In the genomic region with DNA sequence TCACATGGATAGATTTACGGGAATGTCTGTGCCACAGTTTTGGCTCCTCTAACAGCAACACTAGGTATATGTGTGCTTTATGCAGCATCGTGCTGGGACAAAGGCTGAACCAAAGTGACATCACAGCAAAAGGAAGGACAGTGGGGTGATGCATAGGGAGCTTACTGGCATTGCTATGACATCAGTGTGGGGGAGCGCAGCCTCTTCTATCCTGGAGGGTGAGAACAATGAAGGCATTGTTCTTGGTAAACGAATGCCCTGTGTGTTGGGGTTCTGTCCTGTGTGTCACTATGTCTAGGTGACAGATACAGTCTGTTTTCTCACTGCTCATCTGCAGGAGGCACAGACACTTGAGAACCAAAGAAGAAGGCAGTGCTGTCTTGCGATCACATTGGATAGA, we compare ENCODE assay signal across 33 mouse cellular contexts. TPM values are rescaled to one million over a fixed set of nuclear protein-coding genes. Genes with fewer than 3 reads are reported as not detected.
DNase-seq lines count a peak whose midpoint lies in the region; ATAC-seq lines count a peak whose summit lies in the region.
"Had no signal": no experiment of that assay in that cellular context is flagged by ENCODE, and none has a peak within 500 bp of the region (broad histone marks: within the 10 kb centered on the region; RNA-seq: fewer than 3 reads in every experiment).

No protein-coding gene starts in this region.

- H3K4me2 ChIP-seq in hindbrain, embryonic 12.5 days (replicated peaks): no peak overlapping the region
- no peak overlapping the region for H3K4me2 ChIP-seq in hindbrain, embryonic 13.5 days
- H3K4me2 ChIP-seq in midbrain, embryonic 12.5 days (replicated peaks): no peak overlapping the region
- H3K4me2 ChIP-seq in midbrain, embryonic 14.5 days (ENCODE audit: low read length): no peak overlapping the region
- H3K4me2 ChIP-seq: heart, embryonic 15.5 days; hindbrain, embryonic 15.5 days; intestine, embryonic 15.5 days; limb, embryonic 15.5 days; liver, embryonic 13.5 days had no signal

- no peaks in the 10 kb centered on the region for H3K27me3 ChIP-seq in hindbrain, embryonic 12.5 days
- H3K27me3 ChIP-seq in hindbrain, embryonic 13.5 days: no peaks in the 10 kb centered on the region
- no peaks in the 10 kb centered on the region for H3K27me3 ChIP-seq in midbrain, embryonic 12.5 days
- no peaks in the 10 kb centered on the region for H3K27me3 ChIP-seq in midbrain, embryonic 14.5 days (ENCODE audit: control insufficient read depth, insufficient read depth, low read length)
- H3K27me3 ChIP-seq: CH12.LX; heart, embryonic 15.5 days; hindbrain, embryonic 15.5 days; intestine, embryonic 15.5 days; limb, embryonic 15.5 days; liver, embryonic 13.5 days; Patski had no signal

- no peak overlapping the region for H3K27ac ChIP-seq in hindbrain, embryonic 12.5 days
- no peak overlapping the region for H3K27ac ChIP-seq in hindbrain, embryonic 13.5 days
- H3K27ac ChIP-seq in midbrain, embryonic 12.5 days (replicated peaks): no peak overlapping the region
- no peak overlapping the region for H3K27ac ChIP-seq in midbrain, embryonic 14.5 days (replicated peaks; ENCODE audit: low read depth, low read length)
- H3K27ac ChIP-seq: heart, embryonic 10.5 days; heart, embryonic 15.5 days; hindbrain, embryonic 15.5 days; intestine, embryonic 15.5 days; limb, embryonic 10.5 days; limb, embryonic 15.5 days; liver, embryonic 13.5 days; midbrain, embryonic 10.5 days; stomach, postnatal 0 days had no signal

- no peaks in the 10 kb centered on the region for H3K36me3 ChIP-seq in hindbrain, embryonic 12.5 days
- H3K36me3 ChIP-seq in hindbrain, embryonic 13.5 days: no peaks in the 10 kb centered on the region
- no peaks in the 10 kb centered on the region for H3K36me3 ChIP-seq in midbrain, embryonic 12.5 days
- H3K36me3 ChIP-seq in midbrain, embryonic 14.5 days (ENCODE audit: control insufficient read depth, insufficient read depth, low read length): no peaks in the 10 kb centered on the region
- H3K36me3 ChIP-seq: heart, embryonic 10.5 days; heart, embryonic 15.5 days; hindbrain, embryonic 15.5 days; intestine, embryonic 15.5 days; limb, embryonic 10.5 days; limb, embryonic 15.5 days; liver, embryonic 13.5 days; midbrain, embryonic 10.5 days had no signal

- DNase-seq in embryo, embryonic 10 days (ENCODE audit: low spot score): peak; percentile 41
- no peak for DNase-seq in embryo, embryonic 9.5 days (ENCODE audit: extremely low spot score)
- no peak for DNase-seq in midbrain, embryonic 14.5 days
- peak; percentile 18 for DNase-seq in embryo, embryonic 11 days
- DNase-seq in thymus, adult 18-20 months: no peak
- DNase-seq: adrenal gland, postnatal 10 days; cerebellum, adult 18-20 months; cerebellum, postnatal 10 days; gastrocnemius, postnatal 25 days; heart, adult 11 months; kidney, adult 2 months; kidney, postnatal 36 days; liver, embryonic 13.5 days; lung, adult 18-20 months; lung, postnatal 4 days; right cerebral cortex, postnatal 4 days; thymus, adult 2 months; thymus, postnatal 4 days had no signal

- WGBS in hindbrain, embryonic 12.5 days: 55% methylated on average over 5 of the region's 5 CpGs
- 52% methylated on average over 5 of the region's 5 CpGs for WGBS in hindbrain, embryonic 13.5 days
- 62% methylated on average over 5 of the region's 5 CpGs for WGBS in midbrain, embryonic 12.5 days
- 67% methylated on average over 5 of the region's 5 CpGs for WGBS in midbrain, embryonic 14.5 days

- H3K4me3 ChIP-seq in hindbrain, embryonic 12.5 days: no peak overlapping the region
- H3K4me3 ChIP-seq in hindbrain, embryonic 13.5 days: no peak overlapping the region
- no peak overlapping the region for H3K4me3 ChIP-seq in midbrain, embryonic 12.5 days
- H3K4me3 ChIP-seq in midbrain, embryonic 14.5 days (replicated peaks; ENCODE audit: low read depth, low read length): no peak overlapping the region
- H3K4me3 ChIP-seq: erythroblast, embryonic 14.5 days; heart, embryonic 10.5 days; heart, embryonic 15.5 days; hindbrain, embryonic 15.5 days; intestine, embryonic 15.5 days; limb, embryonic 10.5 days; limb, embryonic 15.5 days; liver, embryonic 13.5 days; midbrain, embryonic 10.5 days had no signal

- no peaks in the 10 kb centered on the region for H3K9me3 ChIP-seq in hindbrain, embryonic 12.5 days (replicated peaks)
- H3K9me3 ChIP-seq in hindbrain, embryonic 13.5 days: no peaks in the 10 kb centered on the region
- H3K9me3 ChIP-seq in midbrain, embryonic 12.5 days: no peaks in the 10 kb centered on the region
- H3K9me3 ChIP-seq in midbrain, embryonic 14.5 days (ENCODE audit: control insufficient read depth, low read length): no peaks in the 10 kb centered on the region
- H3K9me3 ChIP-seq: heart, embryonic 10.5 days; heart, embryonic 15.5 days; hindbrain, embryonic 15.5 days; intestine, embryonic 15.5 days; limb, embryonic 10.5 days; limb, embryonic 15.5 days; liver, embryonic 13.5 days; midbrain, embryonic 10.5 days had no signal

- H3K9ac ChIP-seq in hindbrain, embryonic 12.5 days: no peak overlapping the region
- H3K9ac ChIP-seq in hindbrain, embryonic 13.5 days: no peak overlapping the region
- H3K9ac ChIP-seq in midbrain, embryonic 12.5 days (replicated peaks): no peak overlapping the region
- no peak overlapping the region for H3K9ac ChIP-seq in midbrain, embryonic 14.5 days (replicated peaks; ENCODE audit: low read length)
- H3K9ac ChIP-seq: heart, embryonic 15.5 days; hindbrain, embryonic 15.5 days; intestine, embryonic 15.5 days; limb, embryonic 15.5 days; liver, embryonic 13.5 days had no signal

- 0 out of 2 replicates have a peak, but pooled peaks cover 7% of the 10 kb centered on the region for H3K4me1 ChIP-seq in hindbrain, embryonic 12.5 days
- no peaks in the 10 kb centered on the region; the same call in 1 of the 2 replicates for H3K4me1 ChIP-seq in hindbrain, embryonic 13.5 days (replicated peaks)
- H3K4me1 ChIP-seq in midbrain, embryonic 12.5 days: peaks cover 4% of the 10 kb centered on the region; the same call in 1 of the 2 replicates
- no peaks in the 10 kb centered on the region for H3K4me1 ChIP-seq in midbrain, embryonic 14.5 days (ENCODE audit: control insufficient read depth, insufficient read depth, low read length)
- H3K4me1 ChIP-seq: heart, embryonic 15.5 days; hindbrain, embryonic 15.5 days; intestine, embryonic 15.5 days; limb, embryonic 15.5 days; liver, embryonic 13.5 days had no signal

- ATAC-seq in hindbrain, embryonic 12.5 days (ENCODE audit: low FRiP score): peak; percentile 29; the same call in 1 of the 2 replicates
- no peak for ATAC-seq in hindbrain, embryonic 13.5 days (ENCODE audit: low FRiP score)
- peak; percentile 23; the same call in 1 of the 2 replicates for ATAC-seq in midbrain, embryonic 12.5 days (ENCODE audit: low FRiP score, low read depth)
- ATAC-seq in midbrain, embryonic 14.5 days (ENCODE audit: low FRiP score, low TSS enrichment): no peak
- ATAC-seq: intestine, embryonic 15.5 days; lung, postnatal 0 days; Patski had no signal

RNA-seq across cellular contexts. Expression of a gene that starts 16.9 kb away (rescaled TPM):
- polyA plus RNA-seq in hindbrain, embryonic 12.5 days (2016; fragmentation: Nextera tagmentation; extraction: Ambion mirVana): 8.4 and 9.1 TPM in 2 replicates
- 18.6 and 19.5 TPM in 2 replicates for polyA plus RNA-seq in hindbrain, embryonic 13.5 days (2015; fragmentation: Nextera tagmentation; extraction: Ambion mirVana)
- 5.6 and 5.7 TPM in 2 replicates for polyA plus RNA-seq in midbrain, embryonic 12.5 days (2016; fragmentation: Nextera tagmentation; extraction: Ambion mirVana)
- polyA plus RNA-seq in midbrain, embryonic 14.5 days (2014; fragmentation: Nextera tagmentation; extraction: Ambion mirVana): 20.6 and 25.7 TPM in 2 replicates
- polyA plus RNA-seq: erythroblast, embryonic 14.5 days had no signal

Comparison
In these comparisons a context has a peak if more than half of its experiments do, and no peak if none do; other contexts are left out.
1. DNase-seq: peak in embryo, embryonic 10 days (single experiment) and embryo, embryonic 11 days (single experiment); none in embryo, embryonic 9.5 days (single experiment), midbrain, embryonic 14.5 days (single experiment) and thymus, adult 18-20 months (0 of 2).
2. ATAC-seq: peak in hindbrain, embryonic 12.5 days (single experiment) and midbrain, embryonic 12.5 days (single experiment); none in hindbrain, embryonic 13.5 days (single experiment) and midbrain, embryonic 14.5 days (single experiment).